Mouse (Mus musculus): Measurements from ENCODE around the gene Apbb1ip.
"Not testable (repeated sequence)": the region's sequence is repeated elsewhere in the genome, so short reads cannot be mapped to it uniquely, and the experiment has no call there.

Apbb1ip gene

GRCm38 (mm10) chr2:22822293-22822692 is 48.4 kb downstream of the Apbb1ip start:
- peak; percentile 33 for DNase-seq (ENCODE audit: low spot score)

GRCm38 (mm10) chr2:22845514-22845913 is 71.6 kb downstream of the Apbb1ip start:
- no peak for DNase-seq (ENCODE audit: low spot score)

- no peak for DNase-seq (ENCODE audit: low spot score)
Observed at GRCm38 (mm10) chr2:22851900-22852299, 78.0 kb downstream of the Apbb1ip start.

GRCm38 (mm10) chr2:22857501-22857900 is 83.6 kb downstream of the Apbb1ip start:
- no peak for DNase-seq (ENCODE audit: low spot score)

GRCm38 (mm10) chr2:22862194-22862593 is 88.3 kb downstream of the Apbb1ip start:
- no peak for DNase-seq (ENCODE audit: low spot score)

GRCm38 (mm10) chr2:22864394-22865037 is 90.6 kb downstream of the Apbb1ip start:
- peak; percentile 67 for DNase-seq (ENCODE audit: low spot score)

- no peak for DNase-seq (ENCODE audit: low spot score)
Observed at GRCm38 (mm10) chr2:22865818-22866217, 91.9 kb downstream of the Apbb1ip start.

GRCm38 (mm10) chr2:22866894-22867424 is 93.1 kb downstream of the Apbb1ip start:
- DNase-seq (ENCODE audit: low spot score), result no peak

- DNase-seq (ENCODE audit: low spot score), result no peak
Observed at GRCm38 (mm10) chr2:22873159-22873558, 99.3 kb downstream of the Apbb1ip start.

GRCm38 (mm10) chr2:22874628-22875027 is 100.7 kb downstream of the Apbb1ip start:
- no peak for DNase-seq (ENCODE audit: low spot score)

GRCm38 (mm10) chr2:22876614-22877013 is 102.7 kb downstream of the Apbb1ip start:
- no peak for DNase-seq (ENCODE audit: low spot score)

- no peak for DNase-seq (ENCODE audit: low spot score)
Observed at GRCm38 (mm10) chr2:22878781-22879180, 104.9 kb downstream of the Apbb1ip start.

- DNase-seq (ENCODE audit: low spot score), result not testable (repeated sequence)
Observed at GRCm38 (mm10) chr2:22880726-22881125, 106.8 kb downstream of the Apbb1ip start.

GRCm38 (mm10) chr2:22894932-22895281 is 121.0 kb downstream of the Apbb1ip start:
- DNase-seq (ENCODE audit: low spot score), result no peak

- DNase-seq (ENCODE audit: low spot score), result peak; percentile 89
Observed at GRCm38 (mm10) chr2:22895282-22896273, 121.7 kb downstream of the Apbb1ip start, which contains the start of gene Pdss1. Gene Pdss1 (plus strand): TSS chr2:22895522.

- no peak for DNase-seq (ENCODE audit: low spot score)
Observed at GRCm38 (mm10) chr2:22903947-22904346, 130.1 kb downstream of the Apbb1ip start.

- DNase-seq (ENCODE audit: low spot score), result no peak
Observed at GRCm38 (mm10) chr2:22914421-22914820, 140.5 kb downstream of the Apbb1ip start.

- no peak for DNase-seq (ENCODE audit: low spot score)
Observed at GRCm38 (mm10) chr2:22918651-22919050, 144.8 kb downstream of the Apbb1ip start.

All from layer of hippocampus, adult 11-12 months (tissue).